Mouse (Mus musculus): ENCODE results near the gene Gm10220. TPM values are rescaled to one million over a fixed set of nuclear protein-coding genes. Genes with fewer than 3 reads are reported as not detected.

The Gm10220 gene
- polyA plus RNA-seq (2012; rRNA removed; ENCODE audit: low replicate concordance) = not detected in 2 replicates

GRCm38 (mm10) chr5:26121321-26121720 lies at the start of gene Gm10220:
Gm10220 (minus strand) TSS chr5:26121421.

DNA sequence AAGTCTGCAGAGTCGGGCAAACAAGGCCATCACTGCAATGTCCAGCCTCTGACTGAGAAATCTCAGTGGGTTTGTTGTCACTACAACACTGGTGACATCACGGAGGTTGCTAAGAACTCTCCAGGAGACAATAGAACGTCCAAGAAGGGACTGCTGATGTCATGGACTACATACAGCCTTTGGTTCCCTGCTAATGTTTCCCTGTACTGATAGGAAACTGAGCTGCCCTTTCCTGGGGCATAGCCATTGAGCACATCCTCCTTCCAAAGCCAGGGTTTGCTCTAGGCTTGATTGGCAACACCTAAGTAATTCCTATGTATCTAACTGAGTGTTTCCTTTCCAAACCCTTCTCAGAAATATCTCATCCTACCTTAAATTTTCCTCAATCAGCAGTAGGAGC lies 16.0 kb downstream of the Gm10220 start, which contains the start of gene 5031410I06Rik:
TSS of gene 5031410I06Rik (minus strand) at position 101 of the 400 bp plus-strand sequence.

GRCm38 (mm10) chr5:26089191-26089590 lies 32.0 kb downstream of the Gm10220 start, which contains the start of gene Gm10471:
Gm10471 (minus strand) TSS chr5:26089291.

Other genes with a start within 250 kb of the Gm10220 start
- gene Gm21663, start 179.0 kb downstream of the Gm10220 start, polyA plus RNA-seq (2012; rRNA removed; ENCODE audit: low replicate concordance) = not detected in 2 replicates
- not detected in 2 replicates for gene Gm21671, start 167.0 kb downstream of the Gm10220 start, polyA plus RNA-seq (2012; rRNA removed; ENCODE audit: low replicate concordance)
- not detected in 2 replicates for gene Gm21680, start 148.8 kb downstream of the Gm10220 start, polyA plus RNA-seq (2012; rRNA removed; ENCODE audit: low replicate concordance)
- gene Gm21698, start 132.8 kb downstream of the Gm10220 start, polyA plus RNA-seq (2012; rRNA removed; ENCODE audit: low replicate concordance) = not detected in 2 replicates
- not detected in 2 replicates for gene Gm1979, start 116.6 kb downstream of the Gm10220 start, polyA plus RNA-seq (2012; rRNA removed; ENCODE audit: low replicate concordance)
- gene Gm5862, start 98.5 kb downstream of the Gm10220 start, polyA plus RNA-seq (2012; rRNA removed; ENCODE audit: low replicate concordance) = not detected in 2 replicates
- gene Speer4a, start 81.9 kb downstream of the Gm10220 start, polyA plus RNA-seq (2012; rRNA removed; ENCODE audit: low replicate concordance) = not detected in 2 replicates
- gene Gm7347, start 62.8 kb downstream of the Gm10220 start, polyA plus RNA-seq (2012; rRNA removed; ENCODE audit: low replicate concordance) = not detected in 2 replicates
- gene Gm10471, start 32.1 kb downstream of the Gm10220 start, polyA plus RNA-seq (2012; rRNA removed; ENCODE audit: low replicate concordance) = not detected in 2 replicates
- not detected in 2 replicates for gene 5031410I06Rik, start 16.1 kb downstream of the Gm10220 start, polyA plus RNA-seq (2012; rRNA removed; ENCODE audit: low replicate concordance)
- not detected in 2 replicates for gene Gm7361, start 136.3 kb upstream of the Gm10220 start, polyA plus RNA-seq (2012; rRNA removed; ENCODE audit: low replicate concordance)